Mouse (Mus musculus) liver, embryonic 13.5 days (tissue): ENCODE measurements around the gene Pycr2. TPM values are rescaled to one million over a fixed set of nuclear protein-coding genes. Genes with fewer than 3 reads are reported as not detected.

Experiments used
- polyA plus RNA-seq: library from polyadenylated mRNA; unstranded; fragments of >200 nt; fragmentation: Nextera tagmentation; extraction: Ambion mirVana; gene quantifications from 2 replicates; pipeline ENCODE4 v1.2.1, GENCODE M21; 2015

Gene Pycr2
- polyA plus RNA-seq, 1 experiment from 2014 or later: 128 TPM

Other genes starting within 250 kb of the Pycr2 start
- gene Mixl1, start 207.3 kb upstream of the Pycr2 start, polyA plus RNA-seq: 0.92 and 1.2 TPM in 2 replicates
- gene Acbd3, start 178.2 kb upstream of the Pycr2 start, polyA plus RNA-seq: 8.7 and 8.9 TPM in 2 replicates
- 2,174 and 2,523 TPM in 2 replicates for gene H3f3a, start 90.3 kb upstream of the Pycr2 start, polyA plus RNA-seq
- 25.1 and 29.7 TPM in 2 replicates for gene Sde2, start 53.2 kb upstream of the Pycr2 start, polyA plus RNA-seq
- not detected in 2 replicates for gene Lefty2, start 11.2 kb upstream of the Pycr2 start, polyA plus RNA-seq
- gene Lefty1, start 30.7 kb downstream of the Pycr2 start, polyA plus RNA-seq: 6.0 and 6.5 TPM in 2 replicates
- 5.2 and 7.5 TPM in 2 replicates for gene Tmem63a, start 38.1 kb downstream of the Pycr2 start, polyA plus RNA-seq
- 3.5 and 3.7 TPM in 2 replicates for gene Ephx1, start 116.6 kb downstream of the Pycr2 start, polyA plus RNA-seq
- 0.09 TPM in 1 of 2 replicates, not detected in the other for gene 9130409I23Rik, start 146.9 kb downstream of the Pycr2 start, polyA plus RNA-seq
- gene Nvl, start 239.9 kb downstream of the Pycr2 start, polyA plus RNA-seq: 13.8 and 16.8 TPM in 2 replicates
- gene Cnih4, start 240.4 kb downstream of the Pycr2 start, polyA plus RNA-seq: 57.1 and 58.9 TPM in 2 replicates